Mouse (Mus musculus): ENCODE measurements around the gene Adam15.

The Adam15 gene

GRCm38 (mm10) chr3:89351271-89351670 lies 1.5 kb upstream of the Adam15 start:
- no peak for DNase-seq

GRCm38 (mm10) chr3:89348911-89349868 lies 606 bp downstream of the Adam15 start:
- peak; percentile 54 to 56 for DNase-seq

- no peak for DNase-seq
These were observed 1.9 kb downstream of the Adam15 start for GRCm38 (mm10) chr3:89347916-89348315.

- no peak for DNase-seq
These were observed 2.8 kb downstream of the Adam15 start for GRCm38 (mm10) chr3:89346815-89347540.

GRCm38 (mm10) chr3:89343279-89343678 lies 6.5 kb downstream of the Adam15 start:
- DNase-seq = no peak

GRCm38 (mm10) chr3:89341794-89342193 lies 8.0 kb downstream of the Adam15 start:
- DNase-seq = peak in 1 of 2 experiments; percentile 31

GRCm38 (mm10) chr3:89340465-89340864 lies 9.3 kb downstream of the Adam15 start:
- DNase-seq = peak; percentile 80 to 87

- DNase-seq = peak; percentile 66 to 74
These were observed 10.4 kb downstream of the Adam15 start for GRCm38 (mm10) chr3:89339416-89339815.

GRCm38 (mm10) chr3:89337721-89338578 lies 11.8 kb downstream of the Adam15 start, which contains the start of gene Efna4:
Gene Efna4 (minus strand): TSS chr3:89338028.
- DNase-seq = peak in 1 of 2 experiments; percentile 59

GRCm38 (mm10) chr3:89337062-89337720 lies 12.6 kb downstream of the Adam15 start:
- DNase-seq = no peak

GRCm38 (mm10) chr3:89336529-89336928 lies 13.3 kb downstream of the Adam15 start:
- no peak for DNase-seq

GRCm38 (mm10) chr3:89333053-89333452 lies 16.7 kb downstream of the Adam15 start:
- DNase-seq = peak in 1 of 2 experiments; percentile 9

GRCm38 (mm10) chr3:89332476-89332875 lies 17.3 kb downstream of the Adam15 start:
- peak in 1 of 2 experiments; percentile 34 for DNase-seq

GRCm38 (mm10) chr3:89332013-89332412 lies 17.8 kb downstream of the Adam15 start:
- DNase-seq = peak in 1 of 2 experiments; percentile 4

GRCm38 (mm10) chr3:89331561-89331960 lies 18.2 kb downstream of the Adam15 start:
- no peak for DNase-seq

- no peak for DNase-seq
These were observed 18.8 kb downstream of the Adam15 start for GRCm38 (mm10) chr3:89330948-89331347.

- no peak for DNase-seq
These were observed 19.4 kb downstream of the Adam15 start for GRCm38 (mm10) chr3:89330346-89330745.

- DNase-seq = no peak
These were observed 21.2 kb downstream of the Adam15 start for GRCm38 (mm10) chr3:89328623-89329022.

- DNase-seq = no peak
These were observed 22.4 kb downstream of the Adam15 start for GRCm38 (mm10) chr3:89327371-89327870.

GRCm38 (mm10) chr3:89325882-89326281 lies 23.9 kb downstream of the Adam15 start:
- no peak for DNase-seq

GRCm38 (mm10) chr3:89322514-89323165 lies 27.2 kb downstream of the Adam15 start, which contains the start of gene Efna3:
Gene Efna3 (minus strand): TSS chr3:89322965.
- peak; percentile 67 to 77 for DNase-seq

All from cerebellum, postnatal 25 days (tissue).